Mouse (Mus musculus): Measurements from ENCODE around the gene Etv4.

The Etv4 gene

GRCm38 (mm10) chr11:101786651-101787050, 1.5 kb upstream of the Etv4 start:
- no peak for DNase-seq (ENCODE audit: low read depth, low spot score)

GRCm38 (mm10) chr11:101785852-101786205, 658 bp upstream of the Etv4 start:
- DNase-seq (ENCODE audit: low read depth, low spot score): no peak

- no peak for DNase-seq (ENCODE audit: low read depth, low spot score)
Measured at GRCm38 (mm10) chr11:101784488-101785142, 556 bp downstream of the Etv4 start.

GRCm38 (mm10) chr11:101784072-101784471, 1.1 kb downstream of the Etv4 start:
- no peak for DNase-seq (ENCODE audit: low read depth, low spot score)

- no peak for DNase-seq (ENCODE audit: low read depth, low spot score)
Measured at GRCm38 (mm10) chr11:101783584-101783983, 1.6 kb downstream of the Etv4 start.

GRCm38 (mm10) chr11:101783135-101783534, 2.0 kb downstream of the Etv4 start:
- DNase-seq (ENCODE audit: low read depth, low spot score): no peak

GRCm38 (mm10) chr11:101776846-101777245, 8.3 kb downstream of the Etv4 start:
- DNase-seq (ENCODE audit: low read depth, low spot score): no peak

- peak; percentile 86 for DNase-seq (ENCODE audit: low read depth, low spot score)
Measured at GRCm38 (mm10) chr11:101772449-101772848, 12.7 kb downstream of the Etv4 start.

GRCm38 (mm10) chr11:101772027-101772426, 13.1 kb downstream of the Etv4 start:
- no peak for DNase-seq (ENCODE audit: low read depth, low spot score)

GRCm38 (mm10) chr11:101770266-101770665, 14.9 kb downstream of the Etv4 start:
- DNase-seq (ENCODE audit: low read depth, low spot score): no peak

GRCm38 (mm10) chr11:101768721-101769120, 16.4 kb downstream of the Etv4 start:
- no peak for DNase-seq (ENCODE audit: low read depth, low spot score)

- DNase-seq (ENCODE audit: low read depth, low spot score): no peak
Measured at GRCm38 (mm10) chr11:101767326-101767725, 17.8 kb downstream of the Etv4 start.

GRCm38 (mm10) chr11:101764546-101764945, 20.6 kb downstream of the Etv4 start:
- no peak for DNase-seq (ENCODE audit: low read depth, low spot score)

- DNase-seq (ENCODE audit: low read depth, low spot score): peak; percentile 52
Measured at GRCm38 (mm10) chr11:101763723-101764122, 21.4 kb downstream of the Etv4 start.

GRCm38 (mm10) chr11:101759530-101759929, 25.6 kb downstream of the Etv4 start:
- DNase-seq (ENCODE audit: low read depth, low spot score): no peak

GRCm38 (mm10) chr11:101758431-101758830, 26.7 kb downstream of the Etv4 start:
- DNase-seq (ENCODE audit: low read depth, low spot score): no peak

GRCm38 (mm10) chr11:101757366-101757765, 27.8 kb downstream of the Etv4 start:
- no peak for DNase-seq (ENCODE audit: low read depth, low spot score)

GRCm38 (mm10) chr11:101756616-101757015, 28.6 kb downstream of the Etv4 start:
- DNase-seq (ENCODE audit: low read depth, low spot score): no peak

GRCm38 (mm10) chr11:101733596-101733995, 51.6 kb downstream of the Etv4 start:
- no peak for DNase-seq (ENCODE audit: low read depth, low spot score)

GRCm38 (mm10) chr11:101732518-101733440, 52.4 kb downstream of the Etv4 start, which contains the start of gene Dhx8:
Dhx8 (plus strand) TSS chr11:101732919.
- DNase-seq (ENCODE audit: low read depth, low spot score): peak; percentile 98

GRCm38 (mm10) chr11:101729308-101729707, 55.9 kb downstream of the Etv4 start:
- DNase-seq (ENCODE audit: low read depth, low spot score): no peak

- no peak for DNase-seq (ENCODE audit: low read depth, low spot score)
Measured at GRCm38 (mm10) chr11:101726765-101727164, 58.4 kb downstream of the Etv4 start.

GRCm38 (mm10) chr11:101725043-101725442, 60.1 kb downstream of the Etv4 start:
- no peak for DNase-seq (ENCODE audit: low read depth, low spot score)
